Mouse (Mus musculus): ENCODE data around the gene Tti1.

GRCm38 (mm10) chr2:158005641-158006040, 22.6 kb downstream of the Tti1 start:
- TF ChIP-seq CTCF (IDR thresholded peaks at IDR 0.05 in 2 of 3, conservative IDR thresholded peaks at IDR 0.05 in 1 of 3; ENCODE audit: control insufficient read depth in 1 of 3, insufficient read depth in 1 of 3, low read depth in 2 of 3, low read length in 3 of 3, poor library complexity in 1 of 3, severe bottlenecking in 1 of 3) (peak in 2 of 3 experiments; percentile 15 to 18; a peak in 1 of 6 replicates), ZKSCAN1 (IDR thresholded peaks at IDR 0.05; ENCODE audit: low read depth, low read length) (no peak), USF1 (IDR thresholded peaks at IDR 0.05; ENCODE audit: low read depth, low read length) (no peak), EP300 (IDR thresholded peaks at IDR 0.05; ENCODE audit: low read depth in 1 of 2, low read length in 2 of 2) (no peak)

Data from MEL (cell line).